Mouse (Mus musculus) lung, embryonic 16.5 days (tissue): ENCODE data around the gene Cwc25. TPM values are rescaled to one million over a fixed set of nuclear protein-coding genes. Genes with fewer than 3 reads are reported as not detected.

Experiments
- ATAC-seq: fragments of 200-750 bp; cut with Nextera tagmentation; 2 replicates; pipeline ENCODE4 v1.8.0; 2017; ENCODE audit warnings: low read depth, mild to moderate bottlenecking, moderate library complexity
- H3K27ac ChIP-seq: fragments of 300-500 bp; sonication (generic); 2 replicates; pipeline ENCODE4 v1.5.1; 2014; ENCODE audit warnings: mild to moderate bottlenecking, control low read depth, low read length
- H3K27me3 ChIP-seq: fragments of 300-500 bp; sonication (generic); 2 replicates; pipeline ENCODE4 v1.6.1; 2014; ENCODE audit warnings: low read depth, low read length, mixed read lengths; ENCODE audit not compliant: control insufficient read depth, insufficient read depth
- H3K36me3 ChIP-seq: fragments of 300-500 bp; sonication (generic); 2 replicates; pipeline ENCODE4 v1.6.1; 2014; ENCODE audit warnings: low read length; ENCODE audit not compliant: control insufficient read depth, insufficient read depth
- H3K4me1 ChIP-seq: fragments of 300-500 bp; sonication (generic); replicated peaks from 2 replicates; pipeline ENCODE4 v1.6.1; 2014; ENCODE audit warnings: low read length, mixed read lengths; ENCODE audit not compliant: control insufficient read depth, insufficient read depth
- H3K4me2 ChIP-seq: fragments of 300-500 bp; sonication (generic); 2 replicates; pipeline ENCODE4 v1.6.1; 2014; ENCODE audit warnings: low read depth, low read length, control low read depth
- H3K4me3 ChIP-seq: fragments of 300-500 bp; sonication (generic); 2 replicates; pipeline ENCODE4 v1.5.1; 2014; ENCODE audit warnings: mild to moderate bottlenecking, low read length, control low read depth
- H3K9ac ChIP-seq: fragments of 300-500 bp; sonication (generic); 2 replicates; pipeline ENCODE4 v1.6.1; 2014; ENCODE audit warnings: low read length, control low read depth
- H3K9me3 ChIP-seq: fragments of 300-500 bp; sonication (generic); 2 replicates; pipeline ENCODE4 v1.6.1; 2016; ENCODE audit warnings: low read length; ENCODE audit not compliant: control insufficient read depth
- WGBS: fragments of 180-500 bp; shearing (Covaris S2); extraction: QIAGEN DNeasy Blood & Tissue Kit; methylation state at CpG from one replicate; pipeline ENCODE4 v1.1.7; 2014; 5-methylcytosine and 5-hydroxymethylcytosine counted together
- polyA plus RNA-seq: library from polyadenylated mRNA; unstranded; fragments of >200 nt; fragmentation: Nextera tagmentation; extraction: Ambion mirVana; gene quantifications from 2 replicates; pipeline ENCODE4 v1.2.1, GENCODE M21; 2015

Gene Cwc25
- polyA plus RNA-seq, 1 experiment from 2014 or later = 16.1 TPM

DNA sequence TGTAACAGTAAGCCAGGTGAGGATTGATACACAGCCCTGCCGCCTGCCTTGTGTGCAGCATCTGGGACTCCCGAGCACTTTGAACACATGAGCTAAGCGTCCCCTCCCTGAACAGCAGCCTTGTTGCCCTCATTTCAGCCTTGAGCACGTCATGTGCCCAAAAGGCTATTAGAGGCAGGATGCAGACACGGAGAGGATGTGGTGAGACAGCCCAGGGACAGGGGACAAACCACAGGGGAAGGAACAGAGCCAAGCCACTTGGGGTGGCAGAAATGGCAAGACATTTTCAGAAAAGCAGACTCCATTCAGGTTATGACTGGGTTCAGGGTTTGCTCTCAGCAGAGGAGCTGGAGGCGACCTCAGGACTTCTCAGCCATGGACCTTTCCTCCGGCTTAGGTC is 38.0 kb downstream of the Cwc25 start:
- ATAC-seq = no peak
- Histone ChIP-seq H3K4me1 (no peaks in the 10 kb centered on the region), H3K9me3 (no peaks in the 10 kb centered on the region), H3K4me3 (no peak overlapping the region), H3K27me3 (no peaks in the 10 kb centered on the region), H3K9ac (no peak overlapping the region), H3K4me2 (no peak overlapping the region), H3K36me3 (peaks cover 34% of the 10 kb centered on the region), H3K27ac (no peak overlapping the region)
- WGBS = 72% methylated on average over 7 of the region's 7 CpGs

- no peak overlapping the region for H3K27ac ChIP-seq
- H3K27me3 ChIP-seq = no peaks in the 10 kb centered on the region
- ATAC-seq = peak; percentile 76
- no peak overlapping the region for H3K4me3 ChIP-seq
- H3K9me3 ChIP-seq = no peaks in the 10 kb centered on the region
- no peaks in the 10 kb centered on the region for H3K4me1 ChIP-seq
- peaks cover 57% of the 10 kb centered on the region for H3K36me3 ChIP-seq
- H3K4me2 ChIP-seq = no peak overlapping the region
- WGBS = 72% methylated on average over 7 of the region's 7 CpGs
- H3K9ac ChIP-seq = no peak overlapping the region
Observed at GRCm38 (mm10) chr11:97723709-97724108, 42.6 kb downstream of the Cwc25 start.

- Histone ChIP-seq H3K4me1 (no peaks in the 10 kb centered on the region), H3K9ac (no peak overlapping the region), H3K4me3 (no peak overlapping the region), H3K4me2 (no peak overlapping the region), H3K27me3 (no peaks in the 10 kb centered on the region), H3K27ac (no peak overlapping the region), H3K9me3 (no peaks in the 10 kb centered on the region), H3K36me3 (peaks cover 51% of the 10 kb centered on the region)
- 92% methylated on average over 4 of the region's 4 CpGs for WGBS
- no peak for ATAC-seq
Observed at GRCm38 (mm10) chr11:97721338-97721737, 45.0 kb downstream of the Cwc25 start.

DNA sequence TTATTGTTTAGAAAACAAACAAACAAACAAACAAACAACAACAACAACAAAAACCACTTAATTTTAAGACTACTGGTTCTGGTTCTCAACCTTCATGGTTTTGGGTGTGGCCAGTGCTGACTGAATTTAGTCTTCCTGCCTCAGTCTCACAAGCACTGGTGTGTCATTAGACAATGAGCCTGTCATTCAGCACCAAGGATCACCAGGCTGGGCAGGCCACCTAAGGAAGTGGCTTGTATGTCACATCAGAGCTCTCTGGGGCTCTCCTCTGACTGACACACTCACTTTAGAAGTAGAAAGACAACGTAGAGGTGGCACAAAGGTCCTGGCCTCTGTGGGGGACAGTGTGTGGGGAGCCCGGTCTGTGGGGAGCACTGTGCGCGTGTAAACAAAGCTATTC is 47.3 kb downstream of the Cwc25 start:
- Histone ChIP-seq H3K4me2 (no peak overlapping the region), H3K4me3 (no peak overlapping the region), H3K4me1 (no peaks in the 10 kb centered on the region), H3K9ac (no peak overlapping the region), H3K9me3 (no peaks in the 10 kb centered on the region), H3K36me3 (peaks cover 46% of the 10 kb centered on the region), H3K27ac (no peak overlapping the region), H3K27me3 (no peaks in the 10 kb centered on the region)
- 83% methylated on average over 4 of the region's 4 CpGs for WGBS
- ATAC-seq = no peak

DNA sequence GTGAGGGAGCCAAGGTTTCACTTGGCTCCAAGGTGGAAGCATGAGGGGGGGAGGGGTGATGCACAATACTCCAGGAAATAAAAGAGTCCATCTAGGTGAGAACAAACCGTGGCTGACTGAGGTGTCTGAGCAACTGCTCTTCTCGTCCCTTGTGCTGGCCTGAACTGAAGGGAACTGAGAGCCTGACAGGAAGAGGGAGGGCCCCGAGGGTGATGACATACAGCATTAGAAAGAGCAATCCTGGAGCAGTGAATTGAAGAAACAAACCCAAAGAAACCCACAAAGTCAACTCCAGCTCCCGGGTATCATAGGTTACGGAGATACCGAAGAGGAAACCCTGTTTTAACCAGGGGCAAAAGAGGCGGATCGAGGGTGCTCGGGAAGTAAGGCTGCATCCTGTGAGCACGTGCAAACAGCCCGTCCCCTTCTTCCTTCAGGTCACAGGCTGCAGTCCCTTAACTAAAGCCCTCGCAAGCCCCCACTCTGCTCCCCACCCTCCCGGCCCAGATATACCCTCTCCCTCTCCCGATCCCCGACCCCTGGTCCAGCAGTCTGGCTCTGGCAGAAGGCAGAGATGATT is 48.0 kb downstream of the Cwc25 start:
- H3K4me2 ChIP-seq = no peak overlapping the region
- H3K27me3 ChIP-seq = no peaks in the 10 kb centered on the region
- no peaks in the 10 kb centered on the region for H3K9me3 ChIP-seq
- ATAC-seq = no peak
- no peaks in the 10 kb centered on the region for H3K4me1 ChIP-seq
- WGBS = 66% methylated on average over 15 of the region's 15 CpGs
- H3K27ac ChIP-seq = no peak overlapping the region
- H3K9ac ChIP-seq = no peak overlapping the region
- H3K36me3 ChIP-seq = peaks cover 51% of the 10 kb centered on the region
- H3K4me3 ChIP-seq = no peak overlapping the region

DNA sequence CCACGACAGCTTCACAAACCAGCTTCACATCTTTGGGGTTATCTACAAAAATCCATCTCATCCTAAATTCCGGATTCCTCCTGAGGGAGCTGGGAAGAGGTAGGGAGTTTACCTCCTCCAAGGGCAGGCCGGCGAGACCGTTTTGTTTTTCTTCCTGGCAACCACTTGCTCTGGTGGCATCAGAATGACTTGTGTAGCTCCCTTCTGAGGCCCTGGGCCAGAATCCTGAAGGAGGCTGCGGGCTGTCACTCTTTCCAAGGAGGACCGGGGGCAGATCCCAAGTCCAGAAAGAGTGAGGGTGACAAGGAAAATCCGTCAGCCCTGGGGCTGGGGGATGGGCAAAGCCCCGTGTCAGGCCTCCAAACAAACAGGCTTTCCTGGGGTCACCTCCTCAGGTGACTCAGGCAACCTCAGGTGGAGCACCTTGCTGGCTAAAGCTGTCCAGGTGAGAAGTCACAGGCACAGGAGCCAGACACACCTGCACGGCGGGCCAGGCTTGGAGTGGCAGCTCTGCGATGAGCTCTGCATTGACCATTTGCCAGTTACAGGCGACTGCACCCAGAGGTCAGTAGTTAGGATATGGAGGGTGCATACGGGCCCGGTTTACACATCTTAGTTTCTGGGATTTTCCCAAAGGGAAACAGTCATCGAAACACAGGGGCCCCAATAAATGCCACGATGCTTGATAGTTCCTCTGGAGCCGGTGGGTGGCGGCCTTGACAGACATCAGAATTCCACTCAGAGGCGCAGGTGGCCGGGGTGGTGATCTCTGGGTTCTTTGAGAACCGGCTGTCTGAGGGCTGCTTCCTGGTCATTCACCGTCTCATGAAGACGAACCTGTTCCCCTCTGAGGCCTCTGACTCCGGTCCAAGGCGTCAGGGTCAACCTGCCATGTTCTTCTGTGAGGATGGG is 48.7 kb downstream of the Cwc25 start:
- Histone ChIP-seq H3K36me3 (peaks cover 52% of the 10 kb centered on the region), H3K9ac (no peak overlapping the region), H3K4me3 (no peak overlapping the region), H3K4me2 (no peak overlapping the region), H3K27me3 (no peaks in the 10 kb centered on the region), H3K27ac (no peak overlapping the region), H3K4me1 (no peaks in the 10 kb centered on the region), H3K9me3 (no peaks in the 10 kb centered on the region)
- no peak for ATAC-seq
- WGBS = 77% methylated on average over 26 of the region's 26 CpGs

DNA sequence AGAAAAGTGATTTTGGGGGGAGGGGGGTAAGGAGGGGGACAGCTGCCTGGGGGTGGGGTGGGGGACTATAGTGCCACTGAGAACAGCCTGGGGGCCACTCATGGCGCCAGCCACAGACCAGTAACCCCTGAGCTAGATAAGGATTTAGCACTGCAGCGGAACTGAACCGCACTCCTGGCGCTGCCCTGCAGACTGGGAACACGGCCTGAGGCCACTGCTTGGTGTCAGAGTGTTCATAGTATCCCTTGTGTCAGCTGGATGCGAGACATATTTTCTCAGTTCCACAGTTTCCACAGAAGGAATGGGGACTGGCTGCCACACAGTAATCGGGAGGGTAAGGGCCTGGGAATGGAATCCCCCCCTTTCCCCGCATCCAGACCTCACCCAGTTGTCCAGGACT is 50.3 kb downstream of the Cwc25 start:
- WGBS = 82% methylated on average over 8 of the region's 8 CpGs
- ATAC-seq = no peak
- no peaks in the 10 kb centered on the region for H3K27me3 ChIP-seq
- H3K4me2 ChIP-seq = no peak overlapping the region
- no peaks in the 10 kb centered on the region for H3K4me1 ChIP-seq
- H3K4me3 ChIP-seq = no peak overlapping the region
- no peak overlapping the region for H3K9ac ChIP-seq
- no peaks in the 10 kb centered on the region for H3K9me3 ChIP-seq
- H3K27ac ChIP-seq = no peak overlapping the region
- H3K36me3 ChIP-seq = peaks cover 41% of the 10 kb centered on the region

DNA sequence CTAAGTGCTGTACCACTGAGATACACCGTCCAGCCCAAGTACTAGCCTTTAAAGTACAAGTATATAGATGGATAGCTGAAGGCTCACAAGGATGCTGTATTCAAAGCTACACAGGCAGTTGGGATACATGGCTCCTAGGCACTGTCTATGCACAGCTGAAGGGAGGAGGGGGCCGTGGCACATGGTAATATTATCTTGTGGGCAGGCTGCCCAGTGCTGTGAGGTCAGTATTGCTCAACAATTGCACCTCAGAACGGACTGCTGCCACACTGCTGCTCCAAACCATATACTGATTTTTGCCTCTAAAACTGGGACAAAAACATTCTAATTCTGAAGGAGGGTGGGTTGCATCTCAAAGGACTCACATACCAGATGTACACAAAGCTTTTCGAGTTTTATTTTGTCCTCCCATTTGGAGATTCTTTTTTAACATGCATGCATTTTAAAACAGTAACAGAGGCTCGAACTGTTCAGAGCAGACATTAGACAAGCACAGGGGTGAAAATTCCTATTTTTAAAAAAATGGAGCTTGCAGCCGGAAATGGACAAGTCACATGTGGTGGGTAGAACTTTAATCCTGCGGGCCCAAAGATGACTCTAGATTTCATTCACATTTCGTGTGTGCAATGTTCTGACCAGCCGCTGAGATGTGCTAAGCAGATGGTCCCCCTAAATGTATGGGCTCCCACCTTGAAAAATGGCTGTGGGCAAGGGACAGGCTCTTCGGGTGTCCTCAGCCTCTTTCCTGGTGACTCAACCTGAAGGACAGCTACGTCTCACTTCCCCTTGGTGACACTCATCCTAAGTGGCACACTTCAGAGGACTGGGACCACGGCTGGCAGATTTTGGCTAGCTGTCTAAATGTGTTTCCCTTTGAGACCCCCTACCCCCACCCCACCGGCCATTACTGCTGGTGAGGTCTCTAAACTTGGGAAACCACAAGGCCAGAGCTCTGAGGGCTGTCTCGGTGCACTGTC is 51.3 kb downstream of the Cwc25 start:
- no peak overlapping the region for H3K9ac ChIP-seq
- H3K4me3 ChIP-seq = no peak overlapping the region
- H3K27ac ChIP-seq = no peak overlapping the region
- H3K27me3 ChIP-seq = no peaks in the 10 kb centered on the region
- H3K4me1 ChIP-seq = no peaks in the 10 kb centered on the region
- no peak overlapping the region for H3K4me2 ChIP-seq
- H3K9me3 ChIP-seq = no peaks in the 10 kb centered on the region
- WGBS = 79% methylated on average over 14 of the region's 14 CpGs
- H3K36me3 ChIP-seq = peaks cover 32% of the 10 kb centered on the region
- ATAC-seq = peak; percentile 47; the same call in 1 of the 2 replicates

DNA sequence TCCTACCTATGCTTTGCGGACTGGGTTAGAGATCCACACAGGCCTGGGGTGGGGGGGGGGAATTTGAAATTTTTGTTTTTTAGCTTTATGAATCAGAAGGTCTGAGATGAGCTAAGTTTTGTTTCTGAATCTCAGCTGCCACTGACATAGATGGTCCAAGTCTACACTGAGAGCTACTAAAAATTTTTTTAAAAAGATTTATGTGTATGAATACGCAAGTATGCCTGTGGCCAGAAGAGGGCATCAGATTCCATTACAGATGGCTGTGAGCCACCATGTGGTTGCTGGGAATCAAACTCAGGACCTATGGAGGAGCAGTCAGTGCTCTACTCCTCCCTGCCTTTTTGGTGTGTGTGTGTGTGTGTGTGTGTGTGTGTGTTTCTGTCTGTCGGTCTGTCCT is 52.0 kb downstream of the Cwc25 start:
- Histone ChIP-seq H3K36me3 (peaks cover 29% of the 10 kb centered on the region), H3K27me3 (no peaks in the 10 kb centered on the region), H3K4me2 (no peak overlapping the region), H3K4me3 (no peak overlapping the region), H3K9me3 (no peaks in the 10 kb centered on the region), H3K4me1 (no peaks in the 10 kb centered on the region), H3K27ac (no peak overlapping the region), H3K9ac (no peak overlapping the region)
- WGBS = 98% methylated on average over 3 of the region's 3 CpGs
- ATAC-seq = no peak
